Comparison of ENCODE assay signal across 8 mouse cellular contexts in the genomic region with DNA sequence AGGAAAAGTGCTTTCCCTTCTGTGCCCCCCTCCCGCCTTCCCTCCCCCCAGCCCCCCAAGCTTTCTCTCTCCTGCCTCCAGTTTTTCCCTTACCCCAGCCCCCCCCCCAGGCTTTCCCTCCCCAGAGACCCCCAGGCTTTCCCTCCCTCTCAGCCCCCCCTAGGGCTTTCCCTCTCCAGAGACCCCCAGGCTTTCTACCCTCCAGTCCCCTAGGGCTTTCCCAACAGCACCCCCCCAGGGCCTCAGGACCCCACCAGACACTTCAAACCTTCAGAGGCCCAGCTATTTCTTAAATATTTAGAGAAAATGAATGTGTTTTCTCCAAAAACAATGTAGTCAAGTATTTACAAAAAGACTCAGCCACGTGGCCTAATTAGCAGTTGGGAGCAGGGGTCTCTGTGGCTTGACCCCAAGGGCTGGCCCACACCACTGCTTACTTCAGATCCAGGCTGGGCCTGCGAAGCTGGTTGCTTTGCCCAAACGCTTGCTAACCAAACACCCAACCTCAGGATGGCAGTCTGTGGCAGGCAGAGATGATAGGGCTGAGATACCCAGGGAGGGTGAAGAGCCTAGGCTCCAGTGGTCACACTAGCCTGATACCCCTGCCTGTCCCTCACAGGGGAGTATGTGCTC. TPM values are rescaled to one million over a fixed set of nuclear protein-coding genes. Genes with fewer than 3 reads are reported as not detected.
DNase-seq lines count a peak whose midpoint lies in the region; ATAC-seq lines count a peak whose summit lies in the region.

No protein-coding gene starts in this region.

- H3K9ac ChIP-seq in kidney, embryonic 15.5 days, result no peak overlapping the region
- H3K9ac ChIP-seq in heart, embryonic 16.5 days (ENCODE audit: low read length), result peak overlapping the region; percentile 12; the same call in 1 of the 2 replicates

- no peak overlapping the region for H3K4me3 ChIP-seq in kidney, embryonic 15.5 days (replicated peaks)
- H3K4me3 ChIP-seq in embryonic facial prominence, embryonic 10.5 days, result 0 out of 2 replicates have a peak overlapping the region, but pooled peaks have one; percentile 8
- no peak overlapping the region for H3K4me3 ChIP-seq in heart, embryonic 16.5 days (ENCODE audit: low read length)

- no peaks in the 10 kb centered on the region for H3K27me3 ChIP-seq in kidney, embryonic 15.5 days
- peaks cover 8% of the 10 kb centered on the region; the same call in 1 of the 2 replicates for H3K27me3 ChIP-seq in embryonic facial prominence, embryonic 10.5 days (replicated peaks; ENCODE audit: low read depth, poor library complexity, severe bottlenecking)
- no peaks in the 10 kb centered on the region for H3K27me3 ChIP-seq in heart, embryonic 16.5 days (ENCODE audit: control insufficient read depth, insufficient read depth, low read length)

- H3K27ac ChIP-seq in kidney, embryonic 15.5 days, result peak overlapping the region; percentile 93
- peak overlapping the region; percentile 87 for H3K27ac ChIP-seq in embryonic facial prominence, embryonic 10.5 days (replicated peaks)
- H3K27ac ChIP-seq in heart, embryonic 16.5 days (ENCODE audit: low read length), result peak overlapping the region; percentile 94

- no peak for ATAC-seq in kidney, embryonic 15.5 days (replicated peaks; ENCODE audit: low FRiP score)
- ATAC-seq in heart, embryonic 16.5 days (replicated peaks; ENCODE audit: extremely low read depth, insufficient read depth, low FRiP score), result no peak

- 52% methylated on average over 4 of the region's 4 CpGs for WGBS in kidney, embryonic 15.5 days
- WGBS in embryonic facial prominence, embryonic 10.5 days, result 40% methylated on average over 4 of the region's 4 CpGs
- WGBS in heart, embryonic 16.5 days, result 74% methylated on average over 4 of the region's 4 CpGs

- no peak for DNase-seq in kidney, adult 8-10 months
- no peak for DNase-seq in embryonic facial prominence, embryonic 10.5 days (ENCODE audit: low spot score)
- peak; percentile 49 to 81 for DNase-seq in lung, postnatal 4 days
- DNase-seq in right cerebral cortex, postnatal 36 days (ENCODE audit: low spot score in 2 of 2), result no peak
- DNase-seq in gastrocnemius, postnatal 10 days, result no peak
- DNase-seq in ovary, postnatal 14 days (ENCODE audit: low spot score), result no peak

- H3K36me3 ChIP-seq in kidney, embryonic 15.5 days, result no peaks in the 10 kb centered on the region
- H3K36me3 ChIP-seq in embryonic facial prominence, embryonic 10.5 days (replicated peaks), result no peaks in the 10 kb centered on the region
- no peaks in the 10 kb centered on the region for H3K36me3 ChIP-seq in heart, embryonic 16.5 days (ENCODE audit: control insufficient read depth, insufficient read depth)

- H3K4me1 ChIP-seq in kidney, embryonic 15.5 days, result peaks cover 67% of the 10 kb centered on the region
- H3K4me1 ChIP-seq in embryonic facial prominence, embryonic 10.5 days, result peaks cover 68% of the 10 kb centered on the region
- H3K4me1 ChIP-seq in heart, embryonic 16.5 days (ENCODE audit: control insufficient read depth, insufficient read depth, low read length), result peaks cover 32% of the 10 kb centered on the region

- H3K4me2 ChIP-seq in kidney, embryonic 15.5 days, result no peak overlapping the region
- no peak overlapping the region for H3K4me2 ChIP-seq in heart, embryonic 16.5 days (ENCODE audit: low read depth, low read length)

- no peaks in the 10 kb centered on the region for H3K9me3 ChIP-seq in kidney, embryonic 15.5 days (replicated peaks)
- no peaks in the 10 kb centered on the region for H3K9me3 ChIP-seq in embryonic facial prominence, embryonic 10.5 days
- no peaks in the 10 kb centered on the region for H3K9me3 ChIP-seq in heart, embryonic 16.5 days (replicated peaks; ENCODE audit: control insufficient read depth, low read length)

RNA-seq across cellular contexts. Expression of gene Morn1, which starts 58.3 kb away (rescaled TPM):
- 5.1 and 5.3 TPM in 2 replicates for polyA plus RNA-seq in kidney, embryonic 15.5 days (2015; fragmentation: Nextera tagmentation; extraction: Ambion mirVana)
- polyA plus RNA-seq in embryonic facial prominence, embryonic 10.5 days (2016; fragmentation: Nextera tagmentation; extraction: Ambion mirVana), result 4.3 and 5.4 TPM in 2 replicates
- polyA plus RNA-seq in heart, embryonic 16.5 days (2015; fragmentation: Nextera tagmentation; extraction: Ambion mirVana), result 1.8 and 3.0 TPM in 2 replicates
- total RNA-seq in gastrocnemius, postnatal 10 days (2021), result 1 to 10 TPM; 2.6 to 4.3 TPM

RNA-seq across cellular contexts. Expression of gene Rer1, which starts 58.5 kb away (rescaled TPM):
- 152 and 165 TPM in 2 replicates for polyA plus RNA-seq in kidney, embryonic 15.5 days (2015; fragmentation: Nextera tagmentation; extraction: Ambion mirVana)
- 128 and 134 TPM in 2 replicates for polyA plus RNA-seq in embryonic facial prominence, embryonic 10.5 days (2016; fragmentation: Nextera tagmentation; extraction: Ambion mirVana)
- 116 and 138 TPM in 2 replicates for polyA plus RNA-seq in heart, embryonic 16.5 days (2015; fragmentation: Nextera tagmentation; extraction: Ambion mirVana)
- 10 to 100 TPM; 49.0 to 58.1 TPM for total RNA-seq in gastrocnemius, postnatal 10 days (2021)

Comparison
In these comparisons a context has a peak if more than half of its experiments do, and no peak if none do; other contexts are left out.
1. DNase-seq: peak in lung, postnatal 4 days (2 of 2); none in kidney, adult 8-10 months (0 of 2), embryonic facial prominence, embryonic 10.5 days (single experiment), right cerebral cortex, postnatal 36 days (0 of 2), gastrocnemius, postnatal 10 days (single experiment) and ovary, postnatal 14 days (single experiment).
2. Peak in every context shown above with its lines, with median percentiles within 50 percentile points of each other: H3K27ac ChIP-seq.